Mouse (Mus musculus): ENCODE data around the gene Aff3.

Aff3 gene

GRCm38 (mm10) chr1:38388466-38388865 is 276.3 kb downstream of the Aff3 start:
- DNase-seq (ENCODE audit: low spot score): no peak

GRCm38 (mm10) chr1:38387438-38387837 is 277.3 kb downstream of the Aff3 start:
- no peak for DNase-seq (ENCODE audit: low spot score)

GRCm38 (mm10) chr1:38384457-38385121 is 280.2 kb downstream of the Aff3 start:
- no peak for DNase-seq (ENCODE audit: low spot score)

- no peak for DNase-seq (ENCODE audit: low spot score)
These were observed 280.7 kb downstream of the Aff3 start for GRCm38 (mm10) chr1:38384010-38384409.

GRCm38 (mm10) chr1:38382683-38383082 is 282.1 kb downstream of the Aff3 start:
- no peak for DNase-seq (ENCODE audit: low spot score)

- no peak for DNase-seq (ENCODE audit: low spot score)
These were observed 286.8 kb downstream of the Aff3 start for GRCm38 (mm10) chr1:38377930-38378329.

- DNase-seq (ENCODE audit: low spot score): no peak
These were observed 295.6 kb downstream of the Aff3 start for GRCm38 (mm10) chr1:38369166-38369565.

GRCm38 (mm10) chr1:38368081-38368689 is 296.6 kb downstream of the Aff3 start:
- no peak for DNase-seq (ENCODE audit: low spot score)

GRCm38 (mm10) chr1:38367404-38368080 is 297.2 kb downstream of the Aff3 start:
- DNase-seq (ENCODE audit: low spot score): no peak

- DNase-seq (ENCODE audit: low spot score): no peak
These were observed 300.9 kb downstream of the Aff3 start for GRCm38 (mm10) chr1:38363856-38364255.

GRCm38 (mm10) chr1:38362275-38362674 is 302.5 kb downstream of the Aff3 start:
- DNase-seq (ENCODE audit: low spot score): no peak

GRCm38 (mm10) chr1:38358797-38359349 is 305.9 kb downstream of the Aff3 start:
- peak; percentile 37 for DNase-seq (ENCODE audit: low spot score)

- no peak for DNase-seq (ENCODE audit: low spot score)
These were observed 306.6 kb downstream of the Aff3 start for GRCm38 (mm10) chr1:38357933-38358796.

- DNase-seq (ENCODE audit: low spot score): no peak
These were observed 310.2 kb downstream of the Aff3 start for GRCm38 (mm10) chr1:38354585-38354984.

GRCm38 (mm10) chr1:38347346-38347745 is 317.4 kb downstream of the Aff3 start:
- DNase-seq (ENCODE audit: low spot score): no peak

GRCm38 (mm10) chr1:38334206-38334605 is 330.5 kb downstream of the Aff3 start:
- peak; percentile 24 for DNase-seq (ENCODE audit: low spot score)

- no peak for DNase-seq (ENCODE audit: low spot score)
These were observed 331.8 kb downstream of the Aff3 start for GRCm38 (mm10) chr1:38332919-38333318.

GRCm38 (mm10) chr1:38324206-38324605 is 340.5 kb downstream of the Aff3 start:
- no peak for DNase-seq (ENCODE audit: low spot score)

GRCm38 (mm10) chr1:38321861-38322260 is 342.9 kb downstream of the Aff3 start:
- DNase-seq (ENCODE audit: low spot score): no peak

GRCm38 (mm10) chr1:38320971-38321305 is 343.8 kb downstream of the Aff3 start:
- DNase-seq (ENCODE audit: low spot score): no peak

- DNase-seq (ENCODE audit: low spot score): no peak
These were observed 344.4 kb downstream of the Aff3 start for GRCm38 (mm10) chr1:38320126-38320970.
